Mouse (Mus musculus): ENCODE data around the gene Tmem117.

DNA sequence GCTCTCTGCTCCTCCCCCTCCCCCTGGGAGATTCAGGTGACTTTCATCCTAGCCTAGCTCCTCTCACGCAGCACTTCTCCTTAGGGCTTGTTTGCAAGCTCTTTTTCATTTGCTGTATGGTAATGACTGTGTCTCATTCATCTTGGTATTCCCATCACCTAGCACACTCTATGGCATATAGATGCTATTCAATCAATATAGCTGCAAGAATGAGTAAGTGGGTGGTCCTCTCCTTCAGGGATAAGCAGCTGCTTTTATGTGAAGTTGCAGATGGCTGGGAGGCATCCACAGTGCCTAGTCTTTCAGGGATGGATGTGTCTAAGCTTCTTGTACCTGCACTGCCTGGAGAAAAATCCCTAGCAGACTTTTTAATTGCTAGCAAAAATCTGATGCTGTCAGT, 235.1 kb downstream of the Tmem117 start:
- no peak for TF ChIP-seq CTCF (IDR thresholded peaks at IDR 0.05; ENCODE audit: control insufficient read depth, insufficient read depth, insufficient replicate concordance, low read depth, low read length)
- TF ChIP-seq POLR2A (IDR thresholded peaks at IDR 0.05; ENCODE audit: control insufficient read depth, low read depth, low read length) = no peak

Data from testis, adult 2 months (tissue).